Mouse (Mus musculus): ENCODE results near the gene Arid5a.

The Arid5a gene

GRCm38 (mm10) chr1:36307495-36308280, at the start of gene Arid5a:
Arid5a (plus strand) TSS chr1:36307733.
- peak; percentile 82 for DNase-seq (ENCODE audit: low spot score)

- no peak for DNase-seq (ENCODE audit: low spot score)
Measured at GRCm38 (mm10) chr1:36258631-36259030, 48.9 kb upstream of the Arid5a start.

- no peak for DNase-seq (ENCODE audit: low spot score)
Measured at GRCm38 (mm10) chr1:36259281-36259680, 48.3 kb upstream of the Arid5a start.

GRCm38 (mm10) chr1:36260418-36260817, 47.1 kb upstream of the Arid5a start:
- no peak for DNase-seq (ENCODE audit: low spot score)

- DNase-seq (ENCODE audit: low spot score), result no peak
Measured at GRCm38 (mm10) chr1:36261708-36262504, 45.6 kb upstream of the Arid5a start.

GRCm38 (mm10) chr1:36263833-36264488, 43.6 kb upstream of the Arid5a start:
- no peak for DNase-seq (ENCODE audit: low spot score)

- DNase-seq (ENCODE audit: low spot score), result no peak
Measured at GRCm38 (mm10) chr1:36266293-36266692, 41.2 kb upstream of the Arid5a start.

GRCm38 (mm10) chr1:36267595-36267994, 39.9 kb upstream of the Arid5a start:
- no peak for DNase-seq (ENCODE audit: low spot score)

- no peak for DNase-seq (ENCODE audit: low spot score)
Measured at GRCm38 (mm10) chr1:36269121-36269795, 38.3 kb upstream of the Arid5a start.

- DNase-seq (ENCODE audit: low spot score), result no peak
Measured at GRCm38 (mm10) chr1:36270666-36271065, 36.9 kb upstream of the Arid5a start.

GRCm38 (mm10) chr1:36271516-36272230, 35.9 kb upstream of the Arid5a start:
- DNase-seq (ENCODE audit: low spot score), result no peak

- DNase-seq (ENCODE audit: low spot score), result no peak
Measured at GRCm38 (mm10) chr1:36272546-36272945, 35.0 kb upstream of the Arid5a start.

- peak; percentile 30 for DNase-seq (ENCODE audit: low spot score)
Measured at GRCm38 (mm10) chr1:36273288-36273687, 34.2 kb upstream of the Arid5a start.

- no peak for DNase-seq (ENCODE audit: low spot score)
Measured at GRCm38 (mm10) chr1:36274455-36274854, 33.1 kb upstream of the Arid5a start, which contains the start of gene Neurl3. Neurl3 (minus strand) TSS chr1:36274679.

GRCm38 (mm10) chr1:36275635-36276389, 31.7 kb upstream of the Arid5a start:
- DNase-seq (ENCODE audit: low spot score), result no peak

- DNase-seq (ENCODE audit: low spot score), result peak; percentile 72
Measured at GRCm38 (mm10) chr1:36277267-36278060, 30.1 kb upstream of the Arid5a start.

- peak; percentile 72 for DNase-seq (ENCODE audit: low spot score)
Measured at GRCm38 (mm10) chr1:36279202-36279601, 28.3 kb upstream of the Arid5a start.

GRCm38 (mm10) chr1:36280938-36281337, 26.6 kb upstream of the Arid5a start:
- DNase-seq (ENCODE audit: low spot score), result no peak

- DNase-seq (ENCODE audit: low spot score), result no peak
Measured at GRCm38 (mm10) chr1:36281849-36282248, 25.7 kb upstream of the Arid5a start.

- DNase-seq (ENCODE audit: low spot score), result no peak
Measured at GRCm38 (mm10) chr1:36293470-36293869, 14.1 kb upstream of the Arid5a start.

All from ovary, postnatal 36 days (tissue).